Comparison of ENCODE assay signal across 29 mouse cellular contexts in genomic region chr13:96547941-96548340, GRCm38 (mm10). TPM values are rescaled to one million over a fixed set of nuclear protein-coding genes. Genes with fewer than 3 reads are reported as not detected.
DNase-seq lines count a peak whose midpoint lies in the region; ATAC-seq and TF ChIP-seq lines count a peak whose summit lies in the region.
"Had no signal": no experiment of that assay in that cellular context is flagged by ENCODE, and none has a peak within 500 bp of the region (broad histone marks: within the 10 kb centered on the region; RNA-seq: fewer than 3 reads in every experiment).

No protein-coding gene starts in this region.

- peaks cover 3% of the 10 kb centered on the region; the same call in 1 of the 2 replicates for H3K4me1 ChIP-seq in lung, postnatal 0 days (ENCODE audit: insufficient read depth, low read depth, low read length)
- no peaks in the 10 kb centered on the region for H3K4me1 ChIP-seq in hindbrain, embryonic 11.5 days (replicated peaks; ENCODE audit: control insufficient read depth, insufficient read depth, low read length)
- H3K4me1 ChIP-seq in neural tube, embryonic 15.5 days = peaks cover 20% of the 10 kb centered on the region

- DNase-seq in lung, postnatal 0 days (ENCODE audit: low spot score) = peak; percentile 74
- DNase-seq in lung, postnatal 10 days = no peak
- no peak for DNase-seq in hindbrain, embryonic 11.5 days (ENCODE audit: low spot score)
- DNase-seq: adrenal gland, postnatal 10 days; B cell, adult 2 months; cerebellum, adult 2 months; cerebellum, postnatal 25 days; gastrocnemius, postnatal 10 days; heart, adult 18-20 months; heart, postnatal 10 days; kidney, adult 8-10 months; kidney, postnatal 14 days; layer of hippocampus, postnatal 36 days had no signal

- no peak overlapping the region for H3K4me3 ChIP-seq in lung, postnatal 0 days (ENCODE audit: low read depth, low read length)
- no peak overlapping the region for H3K4me3 ChIP-seq in hindbrain, embryonic 11.5 days (ENCODE audit: low read depth, low read length)
- no peak overlapping the region for H3K4me3 ChIP-seq in neural tube, embryonic 15.5 days (replicated peaks)
- H3K4me3 ChIP-seq: forebrain, embryonic 15.5 days; heart, embryonic 12.5 days; hindbrain, embryonic 12.5 days; limb, embryonic 12.5 days; lung, embryonic 15.5 days had no signal

- 44% methylated on average over 4 of the region's 4 CpGs for WGBS in lung, postnatal 0 days
- WGBS in hindbrain, embryonic 11.5 days = 76% methylated on average over 4 of the region's 4 CpGs
- 43% methylated on average over 4 of the region's 4 CpGs for WGBS in neural tube, embryonic 15.5 days

- TF ChIP-seq CTCF in lung, postnatal 0 days (IDR thresholded peaks at IDR 0.05) = no peak

- peak; percentile 42 for ATAC-seq in lung, postnatal 0 days
- peak; percentile 50 for ATAC-seq in CD4-positive, CD25-positive, alpha-beta regulatory T cell, adult 4 months
- ATAC-seq in hematopoietic stem cell, adult 5-6 weeks (replicated peaks in 1 of 2; ENCODE audit: insufficient read depth in 1 of 2, low FRiP score in 2 of 2, low TSS enrichment in 1 of 2, low read depth in 1 of 2, poor library complexity in 2 of 2, severe bottlenecking in 2 of 2) = peak; percentile 37 to 73; a peak in 3 of 4 replicates
- 0 out of 2 replicates have a peak, but pooled peaks have one; percentile 16 for ATAC-seq in neutrophil, adult 5-6 weeks (ENCODE audit: extremely low read depth, insufficient number of reproducible peaks, low FRiP score, poor library complexity, severe bottlenecking)
- no peak for ATAC-seq in hindbrain, embryonic 11.5 days (ENCODE audit: low FRiP score)
- no peak for ATAC-seq in neural tube, embryonic 15.5 days (ENCODE audit: low FRiP score)
- ATAC-seq: forebrain, embryonic 15.5 days; midbrain, embryonic 16.5 days had no signal

- TF ChIP-seq EP300 in lung, postnatal 0 days (IDR thresholded peaks at IDR 0.05) = no peak

- no peaks in the 10 kb centered on the region for H3K27me3 ChIP-seq in lung, postnatal 0 days (replicated peaks; ENCODE audit: insufficient read depth, low read length)
- no peaks in the 10 kb centered on the region for H3K27me3 ChIP-seq in hindbrain, embryonic 11.5 days (ENCODE audit: control insufficient read depth, insufficient read depth, low read length)
- H3K27me3 ChIP-seq in neural tube, embryonic 15.5 days (replicated peaks) = no peaks in the 10 kb centered on the region
- H3K27me3 ChIP-seq: forebrain, embryonic 15.5 days; heart, embryonic 12.5 days; hindbrain, embryonic 12.5 days; limb, embryonic 12.5 days; lung, embryonic 15.5 days had no signal

- peak overlapping the region; percentile 30; the same call in 1 of the 2 replicates for H3K4me2 ChIP-seq in lung, postnatal 0 days (replicated peaks; ENCODE audit: low read depth, low read length)
- H3K4me2 ChIP-seq in hindbrain, embryonic 11.5 days (replicated peaks; ENCODE audit: low read depth, low read length) = no peak overlapping the region
- no peak overlapping the region for H3K4me2 ChIP-seq in neural tube, embryonic 15.5 days
- H3K4me2 ChIP-seq: forebrain, embryonic 15.5 days; heart, embryonic 12.5 days; hindbrain, embryonic 12.5 days; limb, embryonic 12.5 days; lung, embryonic 15.5 days had no signal

- no peaks in the 10 kb centered on the region for H3K9me3 ChIP-seq in lung, postnatal 0 days (ENCODE audit: low read length)
- no peaks in the 10 kb centered on the region for H3K9me3 ChIP-seq in hindbrain, embryonic 11.5 days (ENCODE audit: control insufficient read depth, low read length)
- H3K9me3 ChIP-seq in neural tube, embryonic 15.5 days (replicated peaks) = no peaks in the 10 kb centered on the region
- H3K9me3 ChIP-seq: forebrain, embryonic 15.5 days; heart, embryonic 12.5 days; hindbrain, embryonic 12.5 days; limb, embryonic 12.5 days; lung, embryonic 15.5 days had no signal

- no peaks in the 10 kb centered on the region for H3K36me3 ChIP-seq in lung, postnatal 0 days (ENCODE audit: insufficient read depth, low read length)
- H3K36me3 ChIP-seq in hindbrain, embryonic 11.5 days (ENCODE audit: control insufficient read depth, insufficient read depth, low read length) = no peaks in the 10 kb centered on the region
- no peaks in the 10 kb centered on the region for H3K36me3 ChIP-seq in neural tube, embryonic 15.5 days
- H3K36me3 ChIP-seq: forebrain, embryonic 15.5 days; hindbrain, embryonic 12.5 days; limb, embryonic 12.5 days; lung, embryonic 15.5 days had no signal

- no peak overlapping the region for H3K9ac ChIP-seq in lung, postnatal 0 days (replicated peaks; ENCODE audit: low read depth)
- H3K9ac ChIP-seq in hindbrain, embryonic 11.5 days (ENCODE audit: low read depth, low read length) = no peak overlapping the region
- H3K9ac ChIP-seq in neural tube, embryonic 15.5 days (replicated peaks) = no peak overlapping the region
- H3K9ac ChIP-seq: forebrain, embryonic 15.5 days; heart, embryonic 12.5 days; hindbrain, embryonic 12.5 days; limb, embryonic 12.5 days; liver, embryonic 14.5 days; lung, embryonic 15.5 days had no signal

- H3K27ac ChIP-seq in lung, postnatal 0 days (ENCODE audit: low read length) = no peak overlapping the region
- no peak overlapping the region for H3K27ac ChIP-seq in hindbrain, embryonic 11.5 days (ENCODE audit: low read depth, low read length)
- H3K27ac ChIP-seq in neural tube, embryonic 15.5 days (replicated peaks) = no peak overlapping the region
- H3K27ac ChIP-seq: forebrain, embryonic 15.5 days; hindbrain, embryonic 12.5 days; limb, embryonic 12.5 days; liver, embryonic 14.5 days; lung, embryonic 15.5 days had no signal

RNA-seq across cellular contexts. Expression of gene Col4a3bp, which starts 5.5 kb away (rescaled TPM):
- 10.0 and 12.9 TPM in 2 replicates for polyA plus RNA-seq in lung, postnatal 0 days (2015; fragmentation: Nextera tagmentation; extraction: Ambion mirVana)
- 10 to 100 TPM in 1 of 2 experiments, 1 to 10 TPM in 1; 6.3 to 10.1 TPM for polyA plus RNA-seq in CD4-positive, CD25-positive, alpha-beta regulatory T cell, adult 4 months (2017; shearing (Covaris generic))
- total RNA-seq in hematopoietic stem cell, adult 5-6 weeks (2017) = 73.1 and 90.3 TPM in 2 replicates
- total RNA-seq in neutrophil, adult 5-6 weeks (2017) = 90.4 and 96.4 TPM in 2 replicates
- 7.9 and 11.6 TPM in 2 replicates for polyA plus RNA-seq in hindbrain, embryonic 11.5 days (2014; fragmentation: Nextera tagmentation; extraction: Ambion mirVana)
- polyA plus RNA-seq in neural tube, embryonic 15.5 days (2015; fragmentation: Nextera tagmentation; extraction: Ambion mirVana) = 9.0 and 10.0 TPM in 2 replicates

RNA-seq across cellular contexts. Expression of gene Polk, which starts 5.6 kb away (rescaled TPM):
- 4.6 and 5.0 TPM in 2 replicates for polyA plus RNA-seq in lung, postnatal 0 days (2015; fragmentation: Nextera tagmentation; extraction: Ambion mirVana)
- 10 to 100 TPM; 22.2 to 24.7 TPM for polyA plus RNA-seq in CD4-positive, CD25-positive, alpha-beta regulatory T cell, adult 4 months (2017; shearing (Covaris generic))
- 14.5 and 20.4 TPM in 2 replicates for total RNA-seq in hematopoietic stem cell, adult 5-6 weeks (2017)
- total RNA-seq in neutrophil, adult 5-6 weeks (2017) = 12.3 and 19.2 TPM in 2 replicates
- polyA plus RNA-seq in hindbrain, embryonic 11.5 days (2014; fragmentation: Nextera tagmentation; extraction: Ambion mirVana) = 6.7 and 8.2 TPM in 2 replicates
- 7.2 and 8.9 TPM in 2 replicates for polyA plus RNA-seq in neural tube, embryonic 15.5 days (2015; fragmentation: Nextera tagmentation; extraction: Ambion mirVana)

RNA-seq across cellular contexts. Expression of gene Gm17622, which starts 57.4 kb away (rescaled TPM):
- polyA plus RNA-seq in lung, postnatal 0 days (2015; fragmentation: Nextera tagmentation; extraction: Ambion mirVana) = not detected in 2 replicates
- polyA plus RNA-seq in CD4-positive, CD25-positive, alpha-beta regulatory T cell, adult 4 months (2017; shearing (Covaris generic)) = not detected
- total RNA-seq in hematopoietic stem cell, adult 5-6 weeks (2017) = not detected in 2 replicates
- total RNA-seq in neutrophil, adult 5-6 weeks (2017) = not detected in 2 replicates
- not detected in 2 replicates for polyA plus RNA-seq in hindbrain, embryonic 11.5 days (2014; fragmentation: Nextera tagmentation; extraction: Ambion mirVana)
- polyA plus RNA-seq in neural tube, embryonic 15.5 days (2015; fragmentation: Nextera tagmentation; extraction: Ambion mirVana) = not detected in 2 replicates
- total RNA-seq: adrenal gland, postnatal 10 days; gastrocnemius, postnatal 10 days; heart, adult 18-20 months; heart, postnatal 10 days; layer of hippocampus, adult 8-10 months; layer of hippocampus, postnatal 36 days; left cerebral cortex, postnatal 14 days had no signal
- polyA plus RNA-seq: cerebellum, adult 2 months; embryonic facial prominence, embryonic 14.5 days; forebrain, embryonic 15.5 days; heart, embryonic 12.5 days; hindbrain, embryonic 12.5 days; limb, embryonic 12.5 days; liver, embryonic 14.5 days; lung, embryonic 15.5 days; midbrain, embryonic 16.5 days; small intestine, adult 2 months; urinary bladder, adult 2 months had no signal

Comparison
In these comparisons a context has a peak if more than half of its experiments do, and no peak if none do; other contexts are left out.
1. ATAC-seq: peak in lung, postnatal 0 days (single experiment), CD4-positive, CD25-positive, alpha-beta regulatory T cell, adult 4 months (single experiment), hematopoietic stem cell, adult 5-6 weeks (2 of 2) and neutrophil, adult 5-6 weeks (single experiment); none in hindbrain, embryonic 11.5 days (single experiment) and neural tube, embryonic 15.5 days (single experiment).